Mouse (Mus musculus) right cerebral cortex, postnatal 14 days (tissue): ENCODE data around the gene 4930579G24Rik.

Source experiments
- DNase-seq: peaks from one replicate; pipeline ENCODE4 v3.0.0; 2022

Gene 4930579G24Rik

GRCm38 (mm10) chr3:79628561-79629415 lies at the start of gene 4930579G24Rik:
Gene 4930579G24Rik, plus strand, starts transcription at chr3:79629079.
- DNase-seq: peak; percentile 93

GRCm38 (mm10) chr3:79579891-79580575 lies 48.8 kb upstream of the 4930579G24Rik start:
- no peak for DNase-seq

GRCm38 (mm10) chr3:79586804-79587203 lies 42.1 kb upstream of the 4930579G24Rik start:
- peak; percentile 90 for DNase-seq

GRCm38 (mm10) chr3:79589671-79590070 lies 39.2 kb upstream of the 4930579G24Rik start:
- no peak for DNase-seq

GRCm38 (mm10) chr3:79590863-79591792 lies 37.8 kb upstream of the 4930579G24Rik start, which contains the start of gene Ppid:
Gene Ppid, plus strand, starts transcription at chr3:79591342.
- peak; percentile 78 for DNase-seq

GRCm38 (mm10) chr3:79591793-79592471 lies 36.9 kb upstream of the 4930579G24Rik start:
- no peak for DNase-seq

GRCm38 (mm10) chr3:79595468-79595867 lies 33.4 kb upstream of the 4930579G24Rik start:
- DNase-seq: no peak

- DNase-seq: no peak
Observed at GRCm38 (mm10) chr3:79609886-79610285, 19.0 kb upstream of the 4930579G24Rik start.

- no peak for DNase-seq
Observed at GRCm38 (mm10) chr3:79627484-79628181, 1.2 kb upstream of the 4930579G24Rik start.

- DNase-seq: no peak
Observed at GRCm38 (mm10) chr3:79628182-79628560, 708 bp upstream of the 4930579G24Rik start.

- DNase-seq: peak; percentile 57
Observed at GRCm38 (mm10) chr3:79629416-79629730, 494 bp downstream of the 4930579G24Rik start, which contains the start of gene Etfdh. Gene Etfdh, minus strand, starts transcription at chr3:79629500.

- DNase-seq: no peak
Observed at GRCm38 (mm10) chr3:79652129-79652528, 23.2 kb downstream of the 4930579G24Rik start.

- DNase-seq: no peak
Observed at GRCm38 (mm10) chr3:79656682-79657081, 27.8 kb downstream of the 4930579G24Rik start.

- DNase-seq: peak; percentile 32
Observed at GRCm38 (mm10) chr3:79664787-79665408, 36.0 kb downstream of the 4930579G24Rik start.

GRCm38 (mm10) chr3:79670556-79670955 lies 41.7 kb downstream of the 4930579G24Rik start:
- DNase-seq: no peak

- no peak for DNase-seq
Observed at GRCm38 (mm10) chr3:79672188-79672587, 43.3 kb downstream of the 4930579G24Rik start.

- peak; percentile 77 for DNase-seq
Observed at GRCm38 (mm10) chr3:79673082-79673481, 44.2 kb downstream of the 4930579G24Rik start.

GRCm38 (mm10) chr3:79674641-79675040 lies 45.8 kb downstream of the 4930579G24Rik start:
- no peak for DNase-seq

- DNase-seq: no peak
Observed at GRCm38 (mm10) chr3:79676411-79676810, 47.5 kb downstream of the 4930579G24Rik start.
